Comparison of ENCODE assay signal across 8 mouse cellular contexts in genomic region chr9:48479838-48480410, GRCm38 (mm10). TPM values are rescaled to one million over a fixed set of nuclear protein-coding genes. Genes with fewer than 3 reads are reported as not detected.
A peak's percentile ranks its signal among the peaks of the same experiment; 100 is the strongest.
DNase-seq lines count a peak whose midpoint lies in the region; ATAC-seq and TF ChIP-seq lines count a peak whose summit lies in the region.

No protein-coding gene starts in this region.

- intact Hi-C loops in heart, postnatal 25 days (cut with DNase I) = loop anchor here (2.0 to 10.0 kb wide), 2 partner anchors 15 to 385 kb away; partner anchors contain the start of genes Gm5617 and Rbm7
- intact Hi-C loops in gastrocnemius, postnatal 36 days (cut with DNase I) = loop anchor here (2.0 to 10.0 kb wide), 2 partner anchors 15 to 485 kb away; partner anchors contain the start of genes Gm5617, Htr3b and Rbm7

- no peaks in the 10 kb centered on the region for H3K27me3 ChIP-seq in heart, embryonic 11.5 days (ENCODE audit: control insufficient read depth, insufficient read depth, low read length)
- H3K27me3 ChIP-seq in forebrain, embryonic 13.5 days = no peaks in the 10 kb centered on the region
- no peaks in the 10 kb centered on the region for H3K27me3 ChIP-seq in liver, embryonic 12.5 days (replicated peaks)
- no peaks in the 10 kb centered on the region for H3K27me3 ChIP-seq in stomach, embryonic 16.5 days (ENCODE audit: control insufficient read depth, insufficient read depth, low read length)

- WGBS in heart, embryonic 11.5 days (ENCODE audit: insufficient replicate concordance) = 6% methylated on average over 25 of the region's 25 CpGs
- WGBS in forebrain, embryonic 13.5 days = 6% methylated on average over 25 of the region's 25 CpGs
- 4% methylated on average over 25 of the region's 25 CpGs for WGBS in liver, embryonic 12.5 days (ENCODE audit: insufficient replicate concordance)
- WGBS in stomach, embryonic 16.5 days = 7% methylated on average over 25 of the region's 25 CpGs

- no peak for DNase-seq in heart, postnatal 25 days (ENCODE audit: low spot score)
- no peak for DNase-seq in ES-E14 (ENCODE audit: low read depth, low spot score)
- no peak for DNase-seq in gastrocnemius, postnatal 36 days
- no peak for DNase-seq in cerebellum, postnatal 25 days

- H3K4me1 ChIP-seq in heart, embryonic 11.5 days (ENCODE audit: control insufficient read depth, insufficient read depth, low read length) = peaks cover 3% of the 10 kb centered on the region; the same call in 1 of the 2 replicates
- H3K4me1 ChIP-seq in ES-E14 (ENCODE audit: control insufficient read depth in 2 of 2, insufficient read depth in 2 of 2, low read length in 2 of 2, poor library complexity in 1 of 2) = peaks cover 0 to 2% of the 10 kb centered on the region in 2 experiments; a peak in 1 of 4 replicates
- H3K4me1 ChIP-seq in forebrain, embryonic 13.5 days = peaks cover 14% of the 10 kb centered on the region
- peaks cover 50% of the 10 kb centered on the region for H3K4me1 ChIP-seq in liver, embryonic 12.5 days
- 0 out of 2 replicates have a peak, but pooled peaks cover 2% of the 10 kb centered on the region for H3K4me1 ChIP-seq in stomach, embryonic 16.5 days (ENCODE audit: control insufficient read depth, insufficient read depth, low read length)

- peak overlapping the region; percentile 85 for H3K9ac ChIP-seq in heart, embryonic 11.5 days (ENCODE audit: low read depth, low read length)
- peak overlapping the region; percentile 92 for H3K9ac ChIP-seq in ES-E14 (ENCODE audit: insufficient read depth, low read depth, low read length, poor library complexity, severe bottlenecking)
- H3K9ac ChIP-seq in forebrain, embryonic 13.5 days = peak overlapping the region; percentile 84
- H3K9ac ChIP-seq in liver, embryonic 12.5 days = peak overlapping the region; percentile 91
- H3K9ac ChIP-seq in stomach, embryonic 16.5 days (ENCODE audit: low read length) = peak overlapping the region; percentile 85

- H3K4me2 ChIP-seq in heart, embryonic 11.5 days = peak overlapping the region; percentile 87
- peak overlapping the region; percentile 94 for H3K4me2 ChIP-seq in forebrain, embryonic 13.5 days
- peak overlapping the region; percentile 96 for H3K4me2 ChIP-seq in liver, embryonic 12.5 days
- H3K4me2 ChIP-seq in stomach, embryonic 16.5 days (ENCODE audit: low read depth, low read length) = peak overlapping the region; percentile 70

- peaks cover under 1% of the 10 kb centered on the region; the same call in 1 of the 2 replicates for H3K36me3 ChIP-seq in heart, embryonic 11.5 days (ENCODE audit: control insufficient read depth, insufficient read depth, low read length)
- H3K36me3 ChIP-seq in ES-E14 (ENCODE audit: control insufficient read depth, insufficient read depth, low read length, poor library complexity, severe bottlenecking) = peaks cover 2% of the 10 kb centered on the region; the same call in 1 of the 2 replicates
- peaks cover 13% of the 10 kb centered on the region for H3K36me3 ChIP-seq in forebrain, embryonic 13.5 days (ENCODE audit: poor library complexity, severe bottlenecking)
- peaks cover 36% of the 10 kb centered on the region for H3K36me3 ChIP-seq in liver, embryonic 12.5 days
- no peaks in the 10 kb centered on the region for H3K36me3 ChIP-seq in stomach, embryonic 16.5 days (ENCODE audit: control insufficient read depth, insufficient read depth, low read length)

- peak; percentile 43; the same call in 1 of the 2 replicates for ATAC-seq in heart, embryonic 11.5 days (replicated peaks; ENCODE audit: insufficient number of reproducible peaks, low FRiP score, low TSS enrichment)
- ATAC-seq in forebrain, embryonic 13.5 days = no peak; the same call in 1 of the 2 replicates
- peak; percentile 43 for ATAC-seq in liver, embryonic 12.5 days
- peak; percentile 29 for ATAC-seq in stomach, embryonic 16.5 days (ENCODE audit: insufficient read depth, low FRiP score)

- no peaks in the 10 kb centered on the region for H3K9me3 ChIP-seq in heart, embryonic 11.5 days (replicated peaks; ENCODE audit: control insufficient read depth, low read length)
- H3K9me3 ChIP-seq in ES-E14 (ENCODE audit: control insufficient read depth, insufficient read depth, low read depth, low read length) = no peaks in the 10 kb centered on the region
- H3K9me3 ChIP-seq in forebrain, embryonic 13.5 days (replicated peaks) = no peaks in the 10 kb centered on the region
- no peaks in the 10 kb centered on the region for H3K9me3 ChIP-seq in liver, embryonic 12.5 days (replicated peaks)
- H3K9me3 ChIP-seq in stomach, embryonic 16.5 days (replicated peaks; ENCODE audit: control insufficient read depth, low read length) = no peaks in the 10 kb centered on the region

- no peak overlapping the region for H3K27ac ChIP-seq in heart, embryonic 11.5 days (ENCODE audit: low read depth, low read length)
- no peak overlapping the region; the same call in 1 of the 2 replicates for H3K27ac ChIP-seq in ES-E14 (ENCODE audit: insufficient read depth, low read depth, low read length, poor library complexity, severe bottlenecking)
- no peak overlapping the region for H3K27ac ChIP-seq in forebrain, embryonic 13.5 days
- peak overlapping the region; percentile 76 for H3K27ac ChIP-seq in liver, embryonic 12.5 days
- H3K27ac ChIP-seq in stomach, embryonic 16.5 days (ENCODE audit: low read length) = no peak overlapping the region

- H3K4me3 ChIP-seq in heart, embryonic 11.5 days (ENCODE audit: low read depth, low read length) = peak overlapping the region; percentile 65
- peak overlapping the region; percentile 80 to 97 for H3K4me3 ChIP-seq in ES-E14 (ENCODE audit: insufficient read depth in 1 of 2, low read depth in 1 of 2, low read length in 2 of 2, poor library complexity in 1 of 2, severe bottlenecking in 1 of 2)
- H3K4me3 ChIP-seq in forebrain, embryonic 13.5 days = peak overlapping the region; percentile 92
- peak overlapping the region; percentile 84 for H3K4me3 ChIP-seq in liver, embryonic 12.5 days
- H3K4me3 ChIP-seq in stomach, embryonic 16.5 days (replicated peaks; ENCODE audit: low read length) = peak overlapping the region; percentile 86

- in situ Hi-C loops in ES-E14 (cut with MboI; ENCODE audit: low sequenced_read_pairs in 2 of 2, unreplicated experiment in 2 of 2) = no loop called here

TF ChIP-seq in ES-E14, 5 proteins besides CTCF, POLR2A, EP300 and RAD21:
- TF ChIP-seq ZC3H11A (IDR thresholded peaks at IDR 0.05; ENCODE audit: borderline replicate concordance, low read depth, low read length) = no peak
- TF ChIP-seq CHD2 (IDR thresholded peaks at IDR 0.05; ENCODE audit: low read depth, low read length) = no peak
- no peak for TF ChIP-seq ZNF384 (IDR thresholded peaks at IDR 0.05; ENCODE audit: low read depth, low read length)
- TF ChIP-seq MAFK (IDR thresholded peaks at IDR 0.05; ENCODE audit: insufficient read depth, low read depth, low read length) = no peak; the same call in 1 of the 2 replicates
- no peak for TF ChIP-seq HCFC1 (IDR thresholded peaks at IDR 0.05; ENCODE audit: borderline replicate concordance, insufficient read depth, low read length)

RNA-seq across cellular contexts. Expression of gene Rexo2, which starts 0.5 kb away (rescaled TPM):
- 86.4 and 96.7 TPM in 2 replicates for polyA plus RNA-seq in heart, embryonic 11.5 days (2014; fragmentation: Nextera tagmentation; extraction: Ambion mirVana)
- 10 to 100 TPM; 64.7 to 67.1 TPM for total RNA-seq in heart, postnatal 25 days (2021)
- total RNA-seq in ES-E14 (2012; rRNA removed) = 55.5 and 64.7 TPM in 2 replicates
- polyA plus RNA-seq in forebrain, embryonic 13.5 days (2015; fragmentation: Nextera tagmentation; extraction: Ambion mirVana) = 99.8 and 105 TPM in 2 replicates
- polyA plus RNA-seq in liver, embryonic 12.5 days (2016; fragmentation: Nextera tagmentation; extraction: Ambion mirVana) = 165 and 172 TPM in 2 replicates
- 141 and 149 TPM in 2 replicates for polyA plus RNA-seq in stomach, embryonic 16.5 days (2015; fragmentation: Nextera tagmentation; extraction: Ambion mirVana)
- 10 to 100 TPM; 54.8 to 63.7 TPM for total RNA-seq in gastrocnemius, postnatal 36 days (2021)

RNA-seq across cellular contexts. Expression of gene Rbm7, which starts 15.2 kb away (rescaled TPM):
- 88.4 and 95.9 TPM in 2 replicates for polyA plus RNA-seq in heart, embryonic 11.5 days (2014; fragmentation: Nextera tagmentation; extraction: Ambion mirVana)
- 10 to 100 TPM; 22.0 to 22.4 TPM for total RNA-seq in heart, postnatal 25 days (2021)
- total RNA-seq in ES-E14 (2012; rRNA removed) = 29.9 and 40.0 TPM in 2 replicates
- polyA plus RNA-seq in forebrain, embryonic 13.5 days (2015; fragmentation: Nextera tagmentation; extraction: Ambion mirVana) = 122 TPM in 2 replicates
- 72.1 and 73.6 TPM in 2 replicates for polyA plus RNA-seq in liver, embryonic 12.5 days (2016; fragmentation: Nextera tagmentation; extraction: Ambion mirVana)
- 115 and 124 TPM in 2 replicates for polyA plus RNA-seq in stomach, embryonic 16.5 days (2015; fragmentation: Nextera tagmentation; extraction: Ambion mirVana)
- 10 to 100 TPM; 12.6 to 12.7 TPM for total RNA-seq in gastrocnemius, postnatal 36 days (2021)

RNA-seq across cellular contexts. Expression of gene Gm5617, which starts 15.3 kb away (rescaled TPM):
- 25.6 and 30.7 TPM in 2 replicates for polyA plus RNA-seq in heart, embryonic 11.5 days (2014; fragmentation: Nextera tagmentation; extraction: Ambion mirVana)
- total RNA-seq in heart, postnatal 25 days (2021) = 10 to 100 TPM; 26.1 to 27.1 TPM
- 21.9 and 32.5 TPM in 2 replicates for total RNA-seq in ES-E14 (2012; rRNA removed)
- polyA plus RNA-seq in forebrain, embryonic 13.5 days (2015; fragmentation: Nextera tagmentation; extraction: Ambion mirVana) = 35.1 and 41.5 TPM in 2 replicates
- polyA plus RNA-seq in liver, embryonic 12.5 days (2016; fragmentation: Nextera tagmentation; extraction: Ambion mirVana) = 22.1 and 22.4 TPM in 2 replicates
- 25.4 and 29.2 TPM in 2 replicates for polyA plus RNA-seq in stomach, embryonic 16.5 days (2015; fragmentation: Nextera tagmentation; extraction: Ambion mirVana)
- total RNA-seq in gastrocnemius, postnatal 36 days (2021) = 10 to 100 TPM in 1 of 2 experiments, 1 to 10 TPM in 1; 9.2 to 10.1 TPM
